Mouse (Mus musculus) retina, postnatal 7 days (tissue): ENCODE data around the gene Slc11a1.
"Not testable (repeated sequence)": the region's sequence is repeated elsewhere in the genome, so short reads cannot be mapped to it uniquely, and the experiment has no call there.

ENCODE experiments used
- DNase-seq: peaks from one replicate; pipeline ENCODE4 v3.0.0-alpha.2; 2012; ENCODE audit warnings: low read depth, low spot score

Gene Slc11a1

DNA sequence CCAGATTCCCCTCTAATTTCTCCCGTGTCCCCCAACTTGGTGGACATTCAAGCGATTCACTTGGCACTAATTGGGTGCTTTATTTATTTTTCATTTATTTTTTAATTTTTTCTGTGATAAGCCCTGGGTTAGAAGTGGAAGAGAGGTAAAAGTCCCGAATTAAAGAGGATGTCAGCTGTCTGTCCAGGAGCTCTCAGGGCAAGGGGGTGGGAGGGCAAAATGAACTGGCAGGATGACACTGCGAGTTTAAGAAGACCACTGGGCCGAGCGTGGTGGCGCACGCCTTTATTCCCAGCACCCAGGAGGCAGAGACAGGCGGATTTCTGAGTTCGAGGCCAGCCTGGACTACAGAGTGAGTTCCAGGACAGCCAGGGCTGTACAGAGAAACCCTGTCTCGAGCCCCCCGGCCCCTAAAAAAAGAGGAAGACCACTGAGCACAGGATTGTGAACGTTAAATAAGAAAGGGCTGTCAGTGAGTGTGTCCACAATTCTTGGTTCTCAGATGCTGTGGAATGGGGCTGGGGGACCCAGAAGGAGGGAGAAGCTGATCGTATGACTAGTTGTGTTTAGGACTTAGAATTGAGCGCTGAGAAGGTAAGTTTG lies 12.5 kb downstream of the Slc11a1 start:
- DNase-seq = no peak

DNA sequence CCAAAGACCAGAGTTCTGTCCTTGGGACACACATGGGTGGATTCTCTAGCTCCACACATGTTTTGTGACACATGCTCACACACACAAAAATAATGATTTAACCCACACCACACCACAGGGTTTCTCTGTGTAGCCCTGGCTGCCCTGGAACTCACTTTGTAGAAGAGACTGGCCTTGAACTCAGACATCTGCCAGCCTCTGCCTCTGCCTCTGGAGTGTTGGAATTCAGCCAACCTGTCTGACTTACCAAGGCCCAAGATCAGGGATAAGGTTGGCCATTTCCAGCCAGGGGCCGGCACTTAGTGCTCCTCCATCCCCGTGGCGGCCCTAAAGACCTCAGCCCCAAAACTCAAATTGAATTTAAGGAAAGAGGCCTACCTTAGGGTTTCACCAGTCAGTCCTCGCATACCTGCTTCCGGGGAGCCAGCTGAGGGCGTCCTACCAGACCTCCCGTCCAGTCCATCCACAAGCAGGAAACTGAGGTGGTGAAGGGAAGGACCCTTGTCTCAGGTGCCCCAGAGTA lies 13.5 kb downstream of the Slc11a1 start:
- no peak for DNase-seq

DNA sequence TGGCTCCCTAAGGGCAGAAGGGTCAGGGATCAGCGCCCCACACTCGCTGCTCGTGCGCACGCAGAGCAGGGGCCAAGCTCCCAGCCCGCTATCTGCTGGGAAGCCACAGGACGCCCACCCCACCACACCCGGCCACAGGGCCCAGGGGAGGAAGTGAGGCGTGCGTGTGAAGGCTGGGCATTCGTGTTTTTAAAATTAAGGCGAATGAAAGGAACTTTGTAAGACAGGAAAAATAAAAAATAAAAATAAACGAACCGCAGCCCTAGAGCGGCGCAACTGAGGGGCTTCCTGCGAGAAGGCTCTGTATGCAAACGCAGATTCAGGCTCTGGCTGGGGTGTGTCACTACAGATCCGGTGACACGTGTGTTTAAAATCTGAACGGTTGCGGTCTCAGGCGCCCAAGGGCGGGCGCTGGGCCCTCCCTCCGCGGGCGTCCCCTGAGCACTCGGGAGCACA lies 14.9 kb downstream of the Slc11a1 start:
- DNase-seq = no peak

DNA sequence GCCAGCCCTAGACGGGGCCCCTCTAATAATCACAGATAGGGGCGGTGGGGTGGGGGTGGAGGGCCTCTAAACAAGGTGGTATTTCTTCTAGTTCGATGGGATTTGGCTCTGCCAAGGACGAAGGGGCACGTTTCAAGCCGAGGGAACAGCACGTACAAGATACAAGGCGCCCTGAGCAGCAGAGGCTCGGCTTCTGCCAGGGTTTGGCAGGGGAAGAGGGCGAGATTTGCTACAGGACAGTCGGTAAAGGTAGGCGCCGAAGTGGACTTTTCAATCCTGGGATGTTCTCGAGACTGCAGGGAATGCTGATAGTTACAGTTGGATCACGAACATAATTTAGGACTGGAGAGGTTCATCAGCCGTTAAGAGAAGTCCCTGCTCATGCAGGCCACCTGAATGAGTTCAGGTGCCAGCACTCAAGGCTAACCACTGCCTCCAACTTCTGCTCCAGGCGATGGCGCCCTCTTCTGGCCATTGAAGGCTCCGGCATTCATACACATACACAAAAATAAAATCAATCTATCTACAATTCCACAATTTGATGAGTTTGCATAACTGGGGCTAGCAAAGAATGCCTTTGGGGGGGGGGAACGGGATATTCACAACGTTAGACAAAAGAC lies 15.4 kb downstream of the Slc11a1 start:
- no peak for DNase-seq

DNA sequence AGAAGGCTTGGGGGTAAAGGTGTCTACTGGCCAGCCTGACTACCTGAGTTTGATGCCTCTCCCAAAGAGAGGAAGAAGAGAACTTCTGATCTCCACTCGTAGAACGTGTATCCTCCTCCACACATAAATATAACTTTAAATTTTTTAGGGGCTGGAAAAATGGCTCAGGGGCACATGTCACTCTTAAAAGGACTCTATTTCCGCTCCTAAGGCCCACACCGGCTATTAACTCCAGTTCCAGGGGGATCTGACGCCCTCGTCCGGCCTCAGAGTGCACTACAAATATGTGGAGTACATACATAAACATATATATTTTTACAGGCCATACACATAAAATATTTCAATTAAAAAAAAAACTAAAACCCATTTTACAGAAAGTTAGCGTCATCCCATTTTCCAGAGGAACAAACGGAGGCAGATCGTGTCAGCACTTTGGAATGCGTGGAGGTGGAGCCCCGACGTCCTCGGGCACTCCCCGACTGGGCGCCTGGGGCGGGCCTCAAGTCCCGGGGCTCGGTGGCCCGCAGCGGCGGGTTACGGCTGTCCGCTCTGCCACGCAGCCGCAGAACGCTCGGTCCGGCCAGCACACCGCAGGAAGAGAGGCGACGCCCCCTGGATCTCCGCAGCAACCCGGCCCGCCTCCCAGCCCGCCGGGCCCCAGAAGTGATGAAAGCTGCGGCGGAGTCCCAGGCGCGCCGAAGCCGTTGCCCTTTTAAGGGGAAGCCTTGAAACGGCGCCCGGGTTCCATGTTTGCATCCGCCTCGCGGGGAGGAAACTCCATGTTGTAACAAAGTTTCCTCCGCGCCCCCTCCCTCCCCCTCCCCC lies 16.1 kb downstream of the Slc11a1 start, which contains the start of gene Ctdsp1:
Gene Ctdsp1 (plus strand): TSS at position 586 of the 825 bp plus-strand sequence.
- peak; percentile 94 for DNase-seq

DNA sequence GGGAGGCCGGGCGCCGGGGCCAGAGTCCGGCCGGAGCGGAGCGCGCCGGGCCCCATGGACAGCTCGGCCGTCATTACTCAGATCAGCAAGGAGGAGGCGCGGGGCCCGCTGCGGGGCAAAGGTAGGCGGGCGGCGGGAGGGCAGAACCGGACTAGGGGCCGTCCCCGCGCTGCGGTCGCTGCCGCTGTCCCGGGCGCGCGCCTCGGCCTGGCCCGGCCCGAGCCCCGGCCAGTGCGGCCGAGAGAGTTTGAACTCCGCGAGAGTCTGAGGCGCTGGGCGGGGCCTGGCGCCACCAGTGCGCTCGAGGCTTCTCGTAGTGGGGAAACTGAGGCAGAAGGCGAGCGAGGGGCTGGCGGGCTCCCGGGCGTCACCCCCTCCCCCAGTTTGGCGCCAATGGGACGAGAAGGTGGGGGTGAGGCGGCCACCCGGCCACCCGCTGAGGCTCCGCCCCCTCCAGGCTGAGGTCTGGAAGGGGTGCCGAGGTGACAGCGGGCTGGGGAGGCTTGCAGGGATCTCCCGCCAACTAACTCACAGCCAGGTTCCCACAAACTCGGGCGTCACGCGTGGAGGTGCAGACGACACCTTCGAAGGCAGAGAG lies 16.9 kb downstream of the Slc11a1 start:
- no peak for DNase-seq

DNA sequence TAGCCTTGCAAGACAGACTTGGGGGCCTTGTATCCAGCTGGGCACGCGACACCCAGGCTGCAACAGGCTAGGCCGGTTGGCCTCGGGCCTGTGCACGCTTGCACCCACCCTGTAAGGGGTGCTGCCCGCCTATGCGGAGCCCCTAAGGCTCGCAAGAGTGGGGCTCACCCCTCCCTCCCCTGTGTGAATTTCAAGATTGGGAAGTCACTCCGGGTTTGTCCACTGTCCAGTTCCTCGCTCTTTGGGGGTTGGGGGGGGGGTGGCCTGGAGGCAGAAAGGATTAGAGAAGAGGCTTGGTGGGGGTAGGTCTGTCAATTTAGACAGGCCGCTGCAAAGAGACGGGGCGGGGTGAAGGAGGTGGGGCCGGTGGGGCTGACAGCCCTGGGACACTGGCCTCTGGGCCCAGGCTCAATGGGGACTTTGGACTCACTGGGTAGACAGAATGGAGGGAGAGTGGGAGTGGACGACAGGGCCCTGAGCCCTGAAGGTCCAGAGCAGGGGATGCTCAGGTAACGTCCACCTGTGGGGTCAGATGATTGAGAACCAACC lies 17.5 kb downstream of the Slc11a1 start:
- no peak for DNase-seq

DNA sequence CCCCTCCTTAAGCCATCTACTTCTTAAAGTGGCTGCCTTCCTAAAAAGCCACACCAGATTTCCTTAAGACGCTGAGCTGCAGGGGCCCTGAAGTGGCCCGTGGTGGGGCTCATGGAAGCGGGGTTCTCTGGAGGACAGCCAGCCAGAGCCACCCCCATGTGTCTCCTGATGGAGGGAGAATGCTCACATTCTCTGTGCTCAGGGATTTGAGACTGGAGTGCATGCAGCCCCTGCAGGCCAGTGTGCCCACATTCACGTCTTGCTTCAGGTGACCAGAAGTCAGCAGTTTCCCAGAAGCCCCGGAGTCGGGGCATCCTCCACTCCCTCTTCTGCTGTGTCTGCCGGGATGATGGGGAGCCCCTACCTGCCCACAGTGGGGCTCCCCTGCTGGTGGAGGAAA lies 18.0 kb downstream of the Slc11a1 start:
- DNase-seq = no peak

DNA sequence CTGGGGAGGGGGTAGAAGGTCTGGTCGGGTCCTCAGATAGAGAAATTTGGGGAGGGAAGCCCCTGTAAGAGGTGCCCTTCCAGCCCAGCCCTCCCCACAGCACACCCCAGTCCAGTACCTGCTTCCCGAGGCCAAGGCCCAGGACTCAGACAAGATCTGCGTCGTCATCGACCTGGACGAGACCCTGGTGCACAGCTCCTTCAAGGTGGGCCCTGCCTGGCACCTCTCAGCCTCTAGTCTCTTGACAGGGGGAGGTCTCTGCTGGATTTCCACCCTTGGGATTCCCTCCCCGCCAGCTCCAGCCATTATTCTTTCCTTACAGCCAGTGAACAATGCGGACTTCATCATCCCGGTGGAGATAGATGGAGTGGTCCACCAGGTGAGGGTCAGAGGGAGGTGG lies 18.7 kb downstream of the Slc11a1 start:
- no peak for DNase-seq

DNA sequence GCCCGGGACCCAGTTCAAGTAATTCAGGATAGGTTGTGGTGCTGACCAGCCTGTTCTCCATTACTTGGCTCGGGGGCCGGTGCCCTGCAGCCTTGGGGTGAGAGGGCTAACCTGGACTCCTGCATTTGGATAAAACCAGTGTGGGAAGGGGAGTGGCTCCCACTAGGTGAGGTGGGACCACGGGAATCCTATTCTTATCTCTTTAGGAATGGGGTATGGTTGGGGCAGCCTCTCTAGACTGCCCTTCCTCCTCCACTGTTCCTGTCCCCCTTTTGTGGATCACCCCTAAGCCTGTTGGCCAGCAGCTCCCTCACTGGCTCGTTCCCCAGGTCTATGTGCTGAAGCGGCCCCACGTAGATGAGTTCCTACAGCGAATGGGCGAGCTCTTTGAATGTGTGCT lies 19.3 kb downstream of the Slc11a1 start:
- no peak for DNase-seq

DNA sequence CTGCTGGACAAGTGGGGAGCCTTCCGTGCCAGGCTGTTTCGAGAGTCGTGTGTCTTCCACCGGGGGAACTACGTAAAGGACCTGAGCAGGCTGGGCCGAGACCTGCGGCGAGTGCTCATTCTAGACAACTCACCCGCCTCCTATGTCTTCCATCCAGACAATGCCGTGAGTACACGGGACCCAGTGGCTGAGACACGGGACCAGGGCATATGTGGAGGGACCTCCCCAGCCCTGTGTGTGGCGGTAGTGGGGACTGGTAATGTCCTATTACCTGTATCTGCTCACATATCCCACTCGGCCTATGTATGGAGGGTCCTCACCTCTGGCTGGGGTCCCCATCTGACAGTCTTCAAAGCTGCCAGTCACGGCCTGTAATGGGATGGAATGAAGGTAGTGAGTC lies 19.9 kb downstream of the Slc11a1 start:
- no peak for DNase-seq

DNA sequence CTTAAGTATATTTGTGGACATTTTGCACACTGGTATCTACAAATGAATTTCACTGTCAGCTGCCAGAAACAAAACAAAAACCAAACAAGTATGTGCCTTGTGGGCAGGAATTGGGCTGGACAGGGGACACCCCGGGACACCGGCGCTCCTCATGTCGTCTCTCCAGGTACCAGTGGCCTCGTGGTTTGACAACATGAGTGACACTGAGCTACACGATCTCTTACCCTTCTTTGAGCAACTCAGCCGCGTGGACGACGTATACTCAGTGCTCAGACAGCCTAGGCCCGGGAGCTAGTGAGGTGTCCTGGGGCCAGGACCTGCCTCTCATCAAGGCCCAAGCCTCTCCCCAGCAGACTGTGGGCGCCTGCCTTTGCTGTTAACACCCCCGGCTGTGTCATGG lies 20.3 kb downstream of the Slc11a1 start:
- no peak for DNase-seq

DNA sequence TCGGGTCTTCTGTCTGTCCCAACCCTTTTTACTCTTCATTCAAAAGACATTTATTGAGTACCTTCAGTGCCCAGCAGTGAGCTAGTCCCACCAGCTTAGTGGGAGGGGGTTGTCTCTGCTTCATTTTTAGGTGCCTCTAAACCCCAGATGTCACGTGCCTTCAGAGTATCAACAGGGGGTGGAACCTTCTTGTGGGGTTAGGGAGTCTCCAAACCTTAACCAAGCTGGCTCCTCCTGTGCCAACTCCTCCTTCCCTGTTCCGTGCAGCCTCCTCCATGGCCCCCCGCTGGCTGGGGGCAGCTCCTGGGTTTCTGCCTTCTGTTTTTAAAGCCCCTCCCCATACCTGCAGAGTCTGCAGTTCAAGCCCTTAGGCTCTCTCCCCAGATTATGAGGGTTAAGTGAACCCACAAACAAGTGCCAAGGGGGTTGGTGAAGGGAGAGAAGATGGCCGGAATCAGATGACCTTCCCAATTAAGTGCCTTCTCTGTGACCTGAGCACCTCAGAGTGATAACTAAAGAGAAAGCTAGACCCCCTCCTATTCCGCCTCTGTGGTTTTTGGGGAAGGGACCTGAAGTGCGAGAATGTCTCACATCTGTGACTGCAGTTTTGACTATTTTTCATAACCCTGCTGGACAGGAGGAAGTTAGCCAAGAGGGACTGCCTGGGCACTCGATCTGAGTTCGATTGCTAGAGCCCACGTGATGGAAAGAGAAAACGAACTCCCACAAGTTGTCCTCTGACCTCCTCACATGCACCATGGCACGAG lies 21.6 kb downstream of the Slc11a1 start:
- DNase-seq = not testable (repeated sequence)

DNA sequence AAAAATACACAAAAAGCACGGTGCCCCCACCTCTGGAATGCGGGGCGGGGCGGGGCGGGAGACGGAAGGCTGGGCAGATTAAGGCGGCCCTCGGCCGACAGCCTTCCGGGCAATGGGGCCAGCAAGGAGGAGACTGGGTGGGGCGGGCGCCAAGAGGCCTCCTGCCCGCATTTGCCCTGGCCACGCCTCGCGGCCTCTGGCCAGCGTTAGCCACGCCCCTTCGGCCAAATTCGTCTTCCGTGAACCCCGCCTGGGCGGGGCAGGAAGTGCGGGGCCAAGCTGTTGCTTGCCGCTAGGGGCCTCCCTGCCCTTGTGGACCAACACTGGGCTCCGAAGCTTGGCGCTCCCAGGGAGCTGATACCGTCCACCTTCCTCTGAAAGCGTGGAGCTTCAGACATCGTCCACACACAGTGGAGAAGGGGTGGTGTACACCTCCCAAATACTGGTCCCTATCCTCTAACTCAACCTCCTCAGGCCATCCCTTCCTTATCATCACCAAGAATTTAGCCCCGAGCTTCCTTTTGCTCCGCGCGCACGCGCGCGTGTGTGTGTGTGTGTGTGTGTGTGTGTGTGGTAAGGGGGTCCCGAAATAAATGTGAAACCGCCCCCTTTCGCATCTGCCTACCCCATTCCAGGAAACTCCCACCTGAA lies 22.4 kb downstream of the Slc11a1 start:
- DNase-seq = peak; percentile 91

DNA sequence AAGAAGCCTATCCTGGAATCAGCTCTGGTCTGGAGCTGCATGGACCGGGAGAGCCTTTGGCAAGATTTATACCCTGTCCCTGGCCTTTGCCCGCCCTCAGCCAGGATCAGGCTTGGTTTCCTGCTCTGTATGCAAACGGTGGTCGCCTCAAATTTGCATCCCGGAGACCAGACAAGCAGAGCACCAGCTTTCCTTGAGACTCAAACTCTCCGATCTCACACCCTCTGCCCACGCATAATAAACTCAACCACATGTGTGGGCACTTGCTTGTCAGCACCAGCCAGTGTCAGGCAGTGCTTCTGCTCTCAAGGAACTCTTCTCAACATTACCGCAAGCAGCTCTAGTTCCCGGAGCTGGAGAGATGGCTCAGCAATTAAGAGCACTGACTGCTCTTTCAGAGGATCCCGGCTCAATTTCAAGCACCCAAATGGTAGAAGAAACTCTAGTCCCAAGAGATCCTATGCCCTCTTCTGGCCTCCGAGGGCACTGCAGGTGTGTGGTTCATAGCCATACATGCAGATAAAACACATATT lies 23.0 kb downstream of the Slc11a1 start:
- DNase-seq = no peak

DNA sequence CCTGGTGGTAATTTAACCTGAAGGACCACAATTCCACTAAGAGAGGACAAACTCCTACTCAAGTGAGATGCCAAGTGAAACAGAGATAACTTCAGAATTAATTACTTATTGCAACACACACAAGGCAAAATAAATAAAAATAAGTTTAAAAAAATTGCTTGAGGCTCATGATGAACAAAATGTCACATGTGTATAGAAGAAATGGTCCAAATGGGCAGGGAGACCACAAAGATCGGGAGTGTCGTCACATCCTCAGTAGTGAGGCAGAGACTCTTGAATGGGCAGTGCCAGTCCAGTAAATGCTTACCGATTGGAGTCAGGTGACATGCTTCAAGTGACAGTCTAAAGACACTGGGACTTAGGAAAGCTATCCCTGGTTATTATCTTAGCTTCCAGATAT lies 25.5 kb downstream of the Slc11a1 start:
- no peak for DNase-seq

DNA sequence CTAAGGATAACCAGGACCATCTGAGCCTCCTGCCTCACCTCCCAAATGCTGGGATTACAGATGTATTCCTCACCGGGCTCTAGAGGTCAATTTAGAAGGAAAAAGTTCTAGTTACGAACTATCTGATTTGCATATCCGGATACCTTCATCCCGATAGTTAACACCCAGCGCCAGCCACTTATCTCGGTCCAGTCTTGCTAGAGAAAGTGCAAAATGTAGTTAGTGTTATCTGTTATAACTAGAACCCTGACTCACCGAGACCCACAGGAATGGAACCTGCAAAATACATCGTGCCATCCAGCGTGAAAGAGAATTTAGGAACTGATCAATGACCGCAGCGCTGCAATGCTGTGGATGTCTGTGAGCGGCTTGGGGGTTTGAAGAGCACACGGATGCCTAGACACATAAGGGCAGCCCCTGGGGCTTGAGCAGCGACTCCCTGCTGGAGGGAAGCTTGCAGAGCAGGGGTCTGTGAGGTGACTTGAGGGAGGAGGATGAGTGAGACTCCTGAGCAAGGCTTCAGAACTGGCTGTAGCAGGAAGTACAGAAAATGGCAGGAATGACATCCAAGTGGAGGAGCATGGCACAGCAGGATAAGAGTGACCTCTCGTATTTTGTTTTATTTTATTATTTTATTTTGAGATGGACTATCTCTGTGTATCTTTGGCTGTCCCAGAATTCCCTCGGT lies 26.2 kb downstream of the Slc11a1 start:
- DNase-seq = no peak

DNA sequence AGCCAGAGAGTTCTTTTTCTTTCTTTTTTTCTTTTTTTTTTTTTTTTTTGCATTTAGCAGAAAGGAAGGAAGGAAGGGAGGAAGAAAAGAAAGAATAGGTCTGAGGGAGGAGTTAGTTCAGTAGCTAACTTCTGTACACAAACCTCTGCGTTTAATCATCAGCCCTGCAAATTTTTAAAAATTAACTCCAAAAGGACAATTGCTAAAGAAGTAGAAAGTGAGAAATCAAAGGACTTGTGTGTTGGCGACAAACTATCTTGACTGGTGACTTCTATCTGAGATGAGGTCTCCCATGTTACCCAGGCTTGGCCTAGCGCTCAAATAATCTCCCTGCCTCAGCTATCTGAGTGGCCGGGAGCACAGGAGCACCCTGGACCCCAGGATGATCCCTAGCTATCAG lies 29.2 kb downstream of the Slc11a1 start:
- DNase-seq = no peak

DNA sequence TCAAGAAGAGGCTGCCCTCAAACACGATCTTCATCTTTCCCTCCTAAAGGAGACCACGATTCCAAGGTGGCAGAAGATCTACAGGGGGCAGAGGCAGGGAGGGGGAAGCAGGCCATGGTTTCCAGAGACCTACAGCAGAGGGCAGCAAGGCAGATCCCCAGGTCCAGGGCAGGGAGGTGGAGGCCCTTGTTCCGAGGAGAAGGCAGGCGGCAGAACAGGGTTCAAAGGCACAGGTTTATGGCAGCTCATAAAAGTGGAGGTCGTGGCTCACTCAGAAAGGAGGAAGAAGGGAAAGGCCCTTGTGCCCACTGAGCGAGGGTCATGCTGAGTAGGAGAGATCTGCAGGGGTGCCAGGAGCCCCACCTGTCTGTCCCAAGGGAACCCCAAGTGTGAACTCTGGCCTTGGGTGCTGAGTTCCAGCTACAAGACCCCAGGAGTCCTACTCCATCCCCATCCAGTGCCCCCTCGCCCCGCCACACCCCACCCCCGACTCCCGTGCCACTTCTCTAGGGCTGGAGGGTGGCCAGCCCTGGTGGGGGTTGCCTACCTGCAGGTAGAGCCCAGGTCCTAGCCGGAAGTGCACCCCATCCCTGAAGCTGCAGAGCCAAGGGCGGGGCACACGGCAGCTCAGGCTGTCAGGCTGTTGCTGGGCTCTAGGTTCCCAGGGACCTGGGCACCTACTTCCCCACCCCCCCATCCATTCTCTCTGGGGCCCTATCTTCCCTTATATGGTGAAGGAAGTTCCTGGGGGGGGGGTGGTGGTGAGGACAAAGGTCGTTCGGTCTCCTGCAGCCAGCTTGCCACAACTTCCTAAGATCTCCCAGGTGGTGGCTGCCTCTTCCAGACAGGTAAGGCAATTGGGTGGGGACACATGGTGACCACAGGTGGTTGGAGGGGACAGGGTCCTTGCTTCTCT lies 33.9 kb downstream of the Slc11a1 start, which contains the start of gene Vil1:
Gene Vil1 (plus strand): TSS at position 788 of the 916 bp plus-strand sequence.
- DNase-seq = no peak
